In the genomic region with DNA sequence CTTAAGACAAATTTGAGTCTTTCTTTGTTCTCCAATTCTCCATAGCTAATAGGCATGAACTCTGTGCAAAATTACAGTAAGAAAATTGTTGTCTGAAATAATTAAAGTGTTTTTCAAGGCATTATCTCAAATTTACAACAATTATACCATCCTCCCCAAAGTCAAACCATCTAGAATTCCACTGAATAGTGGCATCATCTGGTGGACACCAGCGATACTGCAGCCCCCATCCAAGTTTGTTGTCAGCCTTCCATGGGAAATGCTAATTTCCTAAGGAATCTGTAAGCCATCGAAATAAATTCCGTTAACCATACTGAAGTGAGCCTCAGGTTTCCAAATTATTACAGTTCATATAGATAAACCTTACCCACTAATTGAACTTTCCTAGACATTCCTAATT, we compare ENCODE assay signal across 9 mouse cellular contexts.
DNase-seq lines count a peak whose midpoint lies in the region; TF ChIP-seq lines count a peak whose summit lies in the region.
"Had no signal": no experiment of that assay in that cellular context is flagged by ENCODE, and none has a peak within 500 bp of the region (broad histone marks: within the 10 kb centered on the region; RNA-seq: fewer than 3 reads in every experiment).

No protein-coding gene starts in this region.

- peak; percentile 99 for TF ChIP-seq CTCF in left cerebral cortex, adult 2 months (IDR thresholded peaks at IDR 0.05)

- DNase-seq in embryo, embryonic 10 days (ENCODE audit: low spot score) = peak; percentile 62
- DNase-seq in embryo, embryonic 9.5 days (ENCODE audit: extremely low spot score) = no peak
- DNase-seq in left cerebral cortex, adult 2 months (ENCODE audit: extremely low spot score in 1 of 2, low spot score in 2 of 2) = peak in 1 of 2 experiments; percentile 33
- DNase-seq in left cerebral cortex, adult 11 months (ENCODE audit: low spot score) = no peak
- peak; percentile 26 to 61 for DNase-seq in cerebellum, postnatal 25 days
- peak; percentile 49 for DNase-seq in lung, postnatal 36 days
- no peak for DNase-seq in spleen, postnatal 36 days (ENCODE audit: low spot score in 2 of 2)
- DNase-seq in heart, adult 18-20 months = no peak

- H3K4me3 ChIP-seq in left cerebral cortex, adult 2 months = no peak overlapping the region
- H3K4me3 ChIP-seq: heart, embryonic 13.5 days had no signal

- intact Hi-C loops in left cerebral cortex, adult 2 months (cut with DNase I) = loop anchor here (1.0 to 2.0 kb wide), 2 partner anchors 198 to 419 kb away; no protein-coding TSS in a partner anchor

- no peak overlapping the region for H3K27ac ChIP-seq in left cerebral cortex, adult 2 months
- H3K27ac ChIP-seq: heart, embryonic 13.5 days had no signal

Comparison
In these comparisons a context has a peak if more than half of its experiments do, and no peak if none do; other contexts are left out.
1. DNase-seq: peak in embryo, embryonic 10 days (single experiment), cerebellum, postnatal 25 days (2 of 2) and lung, postnatal 36 days (single experiment); none in embryo, embryonic 9.5 days (single experiment), left cerebral cortex, adult 11 months (single experiment), spleen, postnatal 36 days (0 of 2) and heart, adult 18-20 months (0 of 2).